Mouse (Mus musculus) liver, postnatal 0 days (tissue): ENCODE results near the gene Awat1.

ENCODE experiments used
- CTCF ChIP-seq: sonication (generic); IDR thresholded peaks from 2 replicates; pipeline ENCODE4 v1.5.1; 2016; ENCODE audit warnings: antibody characterized with exemption, low read depth
- EP300 ChIP-seq: IDR thresholded peaks from 2 replicates; pipeline ENCODE4 v1.6.1; 2016; ENCODE audit warnings: antibody characterized with exemption, low read depth, mild to moderate bottlenecking

DNA sequence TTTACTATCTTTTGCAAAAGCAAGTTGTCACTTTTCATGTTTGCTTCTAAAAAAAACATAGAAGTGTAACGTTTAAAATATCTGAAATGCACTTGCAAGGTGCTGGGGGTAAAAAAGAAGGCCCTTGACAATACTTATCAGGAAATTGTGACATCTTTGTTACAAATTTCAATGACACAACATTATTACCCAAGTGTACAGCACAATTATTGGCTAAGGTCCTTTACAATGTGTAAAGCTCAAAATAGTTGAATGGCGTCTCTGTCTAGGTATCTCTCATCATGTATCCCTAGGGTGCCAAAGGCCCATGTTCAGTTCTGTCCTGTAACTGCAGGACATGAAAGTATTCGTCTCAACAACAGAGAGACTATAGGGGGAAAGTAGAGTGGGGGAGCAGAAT lies 16.0 kb upstream of the Awat1 start:
- TF ChIP-seq CTCF, result no peak
- TF ChIP-seq EP300, result no peak
